Mouse (Mus musculus) C2C12 (cell line): ENCODE measurements around the gene Ror1.

Experiments used
- CEBPB ChIP-seq: IDR thresholded peaks from one replicate; pipeline ENCODE4 v1.6.1; 2011; ENCODE audit warnings: low read depth, mild to moderate bottlenecking, control low read depth, moderate library complexity
- CTCF ChIP-seq: IDR thresholded peaks from one replicate; pipeline ENCODE4 v1.5.1; 2011; ENCODE audit not compliant: control insufficient read depth, insufficient read depth, insufficient read length
- FOSL1 ChIP-seq: IDR thresholded peaks from one replicate; pipeline ENCODE4 v1.8.0; 2011; ENCODE audit warnings: mild to moderate bottlenecking, low read length; ENCODE audit not compliant: poor library complexity, insufficient read depth, severe bottlenecking
- MAX ChIP-seq: IDR thresholded peaks from one replicate; pipeline ENCODE4 v1.6.1; 2011; ENCODE audit warnings: mild to moderate bottlenecking, control low read depth
- MYOD1 ChIP-seq: IDR thresholded peaks from one replicate; pipeline ENCODE4 v1.6.1; 2011; ENCODE audit warnings: low read depth; ENCODE audit not compliant: control insufficient read depth, insufficient read length
- MYOG ChIP-seq: IDR thresholded peaks from one replicate; pipeline ENCODE4 v1.6.1; 2011; ENCODE audit not compliant: control insufficient read depth, insufficient read length; ENCODE audit errors: extremely low read depth
- USF1 ChIP-seq: IDR thresholded peaks from one replicate; pipeline ENCODE4 v1.6.1; 2011; ENCODE audit warnings: low read depth, mild to moderate bottlenecking, control low read depth, moderate library complexity

GRCm38 (mm10) chr4:100120547-100120946, 25.0 kb downstream of the Ror1 start:
- TF ChIP-seq CTCF = no peak
- no peak for TF ChIP-seq MYOD1
- no peak for TF ChIP-seq USF1
- no peak for TF ChIP-seq MAX
- no peak for TF ChIP-seq MYOG
- TF ChIP-seq CEBPB = no peak
- no peak for TF ChIP-seq FOSL1
